Mouse (Mus musculus): Measurements from ENCODE around the gene Pcsk7. TPM values are rescaled to one million over a fixed set of nuclear protein-coding genes. Genes with fewer than 3 reads are reported as not detected.

Gene Pcsk7
- polyA plus RNA-seq, 1 experiment = not detected

GRCm38 (mm10) chr9:45954294-45955106, 48.2 kb downstream of the Pcsk7 start:
- Histone ChIP-seq H3K27ac (ENCODE audit: insufficient read depth, low read depth, low read length) (peak overlapping the region; percentile 66), H3K4me3 (ENCODE audit: insufficient read depth, low read depth, low read length) (peak overlapping the region; percentile 88), H3K4me1 (ENCODE audit: control insufficient read depth, insufficient read depth, low read length) (peaks cover 14% of the 10 kb centered on the region)
- WGBS = under 1% methylated on average over 63 of the region's 63 CpGs
- TF ChIP-seq CTCF (IDR thresholded peaks at IDR 0.05; ENCODE audit: insufficient read depth, low read depth, low read length) = no peak
- no peak for TF ChIP-seq POLR2A (IDR thresholded peaks at IDR 0.05; ENCODE audit: insufficient read depth, low read depth, low read length)

- peak within 1 kb of the TSS; percentile 88 for H3K4me3 ChIP-seq (ENCODE audit: insufficient read depth, low read depth, low read length)
- peak within 1 kb of the TSS; percentile 88 for H3K27ac ChIP-seq (ENCODE audit: insufficient read depth, low read depth, low read length)
- under 1% methylated on average over 48 of the region's 48 CpGs for WGBS
- peaks cover 14% of the 10 kb centered on the region for H3K4me1 ChIP-seq (ENCODE audit: control insufficient read depth, insufficient read depth, low read length)
- peak; percentile 80 for TF ChIP-seq POLR2A (IDR thresholded peaks at IDR 0.05; ENCODE audit: insufficient read depth, low read depth, low read length)
- TF ChIP-seq CTCF (IDR thresholded peaks at IDR 0.05; ENCODE audit: insufficient read depth, low read depth, low read length) = no peak
Observed at GRCm38 (mm10) chr9:45955107-45955963, 49.0 kb downstream of the Pcsk7 start, which contains the start of gene Sidt2. Gene Sidt2 (minus strand): TSS chr9:45955258.

GRCm38 (mm10) chr9:45958023-45958670, 51.9 kb downstream of the Pcsk7 start:
- WGBS = 36% methylated on average over 7 of the region's 7 CpGs
- H3K27ac ChIP-seq (ENCODE audit: insufficient read depth, low read depth, low read length) = no peak overlapping the region

GRCm38 (mm10) chr9:45958851-45959250, 52.6 kb downstream of the Pcsk7 start:
- TF ChIP-seq POLR2A (IDR thresholded peaks at IDR 0.05; ENCODE audit: insufficient read depth, low read depth, low read length) (no peak), CTCF (IDR thresholded peaks at IDR 0.05; ENCODE audit: insufficient read depth, low read depth, low read length) (no peak)
- Histone ChIP-seq H3K4me1 (ENCODE audit: control insufficient read depth, insufficient read depth, low read length) (peaks cover 6% of the 10 kb centered on the region), H3K27ac (ENCODE audit: insufficient read depth, low read depth, low read length) (no peak overlapping the region), H3K4me3 (ENCODE audit: insufficient read depth, low read depth, low read length) (no peak overlapping the region)
- WGBS = 26% methylated on average over 4 of the region's 4 CpGs

More at GRCm38 (mm10) chr9:45958023-45958670, 51.9 kb downstream of the Pcsk7 start:
- Histone ChIP-seq H3K4me1 (ENCODE audit: control insufficient read depth, insufficient read depth, low read length) (peaks cover 11% of the 10 kb centered on the region), H3K4me3 (ENCODE audit: insufficient read depth, low read depth, low read length) (no peak overlapping the region)
- TF ChIP-seq CTCF (IDR thresholded peaks at IDR 0.05; ENCODE audit: insufficient read depth, low read depth, low read length) = no peak
- no peak for TF ChIP-seq POLR2A (IDR thresholded peaks at IDR 0.05; ENCODE audit: insufficient read depth, low read depth, low read length)

GRCm38 (mm10) chr9:45959661-45960060, 53.4 kb downstream of the Pcsk7 start:
- 89% methylated on average over 7 of the region's 7 CpGs for WGBS
- H3K4me1 ChIP-seq (ENCODE audit: control insufficient read depth, insufficient read depth, low read length) = peaks cover 3% of the 10 kb centered on the region; the same call in 1 of the 2 replicates
- H3K27ac ChIP-seq (ENCODE audit: insufficient read depth, low read depth, low read length) = no peak overlapping the region
- TF ChIP-seq POLR2A (IDR thresholded peaks at IDR 0.05; ENCODE audit: insufficient read depth, low read depth, low read length) (no peak), CTCF (IDR thresholded peaks at IDR 0.05; ENCODE audit: insufficient read depth, low read depth, low read length) (no peak)
- H3K4me3 ChIP-seq (ENCODE audit: insufficient read depth, low read depth, low read length) = no peak overlapping the region

GRCm38 (mm10) chr9:45961855-45962254, 55.6 kb downstream of the Pcsk7 start:
- Histone ChIP-seq H3K4me3 (ENCODE audit: insufficient read depth, low read depth, low read length) (no peak overlapping the region), H3K4me1 (ENCODE audit: control insufficient read depth, insufficient read depth, low read length) (no peaks in the 10 kb centered on the region), H3K27ac (ENCODE audit: insufficient read depth, low read depth, low read length) (no peak overlapping the region)
- no peak for TF ChIP-seq CTCF (IDR thresholded peaks at IDR 0.05; ENCODE audit: insufficient read depth, low read depth, low read length)
- TF ChIP-seq POLR2A (IDR thresholded peaks at IDR 0.05; ENCODE audit: insufficient read depth, low read depth, low read length) = no peak
- WGBS = 70% methylated on average over 2 of the region's 2 CpGs

- Histone ChIP-seq H3K4me3 (ENCODE audit: insufficient read depth, low read depth, low read length) (no peak overlapping the region), H3K4me1 (ENCODE audit: control insufficient read depth, insufficient read depth, low read length) (no peaks in the 10 kb centered on the region), H3K27ac (ENCODE audit: insufficient read depth, low read depth, low read length) (no peak overlapping the region)
- WGBS = 94% methylated on average over 6 of the region's 6 CpGs
- TF ChIP-seq POLR2A (IDR thresholded peaks at IDR 0.05; ENCODE audit: insufficient read depth, low read depth, low read length) (no peak), CTCF (IDR thresholded peaks at IDR 0.05; ENCODE audit: insufficient read depth, low read depth, low read length) (no peak)
Observed at GRCm38 (mm10) chr9:45963577-45963976, 57.3 kb downstream of the Pcsk7 start.

GRCm38 (mm10) chr9:45976884-45977283, 70.6 kb downstream of the Pcsk7 start:
- TF ChIP-seq CTCF (IDR thresholded peaks at IDR 0.05; ENCODE audit: insufficient read depth, low read depth, low read length) = no peak
- no peak for TF ChIP-seq POLR2A (IDR thresholded peaks at IDR 0.05; ENCODE audit: insufficient read depth, low read depth, low read length)
- Histone ChIP-seq H3K27ac (ENCODE audit: insufficient read depth, low read depth, low read length) (no peak overlapping the region), H3K4me3 (ENCODE audit: insufficient read depth, low read depth, low read length) (no peak overlapping the region), H3K4me1 (ENCODE audit: control insufficient read depth, insufficient read depth, low read length) (0 out of 2 replicates have a peak, but pooled peaks cover 2% of the 10 kb centered on the region)
- 66% methylated on average over 2 of the region's 2 CpGs for WGBS

Other genes with a start within 250 kb of the Pcsk7 start
- not detected in 2 replicates for gene Cep164, start 77.8 kb upstream of the Pcsk7 start, polyA plus RNA-seq (2012; ENCODE audit: insufficient read depth, insufficient read length, low replicate concordance, missing spikeins)
- gene Bace1, start 67.9 kb upstream of the Pcsk7 start, polyA plus RNA-seq (2012; ENCODE audit: insufficient read depth, insufficient read length, low replicate concordance, missing spikeins) = not detected in 2 replicates
- not detected in 2 replicates for gene Rnf214, start 414 bp downstream of the Pcsk7 start, polyA plus RNA-seq (2012; ENCODE audit: insufficient read depth, insufficient read length, low replicate concordance, missing spikeins)
- not detected in 2 replicates for gene Tagln, start 29.6 kb downstream of the Pcsk7 start, polyA plus RNA-seq (2012; ENCODE audit: insufficient read depth, insufficient read length, low replicate concordance, missing spikeins)
- 1,119 TPM in 1 of 2 replicates, not detected in the other for gene Sidt2, start 48.8 kb downstream of the Pcsk7 start, polyA plus RNA-seq (2012; ENCODE audit: insufficient read depth, insufficient read length, low replicate concordance, missing spikeins)
- 66.5 and 504 TPM in 2 replicates for gene Pafah1b2, start 106.2 kb downstream of the Pcsk7 start, polyA plus RNA-seq (2012; ENCODE audit: insufficient read depth, insufficient read length, low replicate concordance, missing spikeins)
- 51.7 TPM in 1 of 2 replicates, not detected in the other for gene Sik3, start 106.3 kb downstream of the Pcsk7 start, polyA plus RNA-seq (2012; ENCODE audit: insufficient read depth, insufficient read length, low replicate concordance, missing spikeins)

Measured in olfactory bulb, adult 2 months (tissue).